Mouse (Mus musculus) layer of hippocampus, postnatal 10 days (tissue): ENCODE measurements at regions not wholly inside any gene's neighbourhood (a gene's known extent, or its start where the extent isn't known, plus 50 kb on each side); places are given as distances from the start of the nearest gene placed in this dataset.

Source experiments
- DNase-seq, 2 experiments: peaks; one replicate each; pipeline ENCODE4 v3.0.0; 2021; ENCODE audit warnings: low spot score in 2 of 2

GRCm38 (mm10) chr4:57362652-57363051 is 61.0 kb upstream of the Ptpn3 start:
- DNase-seq, result no peak

GRCm38 (mm10) chr4:57369736-57370373 is 64.2 kb upstream of the Palm2 start:
- peak; percentile 77 to 87 for DNase-seq

GRCm38 (mm10) chr4:57377872-57378271 is 56.2 kb upstream of the Palm2 start:
- DNase-seq, result no peak

GRCm38 (mm10) chr4:57380063-57380800 is 53.8 kb upstream of the Palm2 start:
- DNase-seq, result no peak

- DNase-seq, result no peak
These were observed 52.7 kb upstream of the Palm2 start for GRCm38 (mm10) chr4:57381306-57381705.
